Mouse (Mus musculus): ENCODE measurements at regions not wholly inside any gene's neighbourhood (a gene's known extent, or its start where the extent isn't known, plus 50 kb on each side); places are given as distances from the start of the nearest gene placed in this dataset.

DNA sequence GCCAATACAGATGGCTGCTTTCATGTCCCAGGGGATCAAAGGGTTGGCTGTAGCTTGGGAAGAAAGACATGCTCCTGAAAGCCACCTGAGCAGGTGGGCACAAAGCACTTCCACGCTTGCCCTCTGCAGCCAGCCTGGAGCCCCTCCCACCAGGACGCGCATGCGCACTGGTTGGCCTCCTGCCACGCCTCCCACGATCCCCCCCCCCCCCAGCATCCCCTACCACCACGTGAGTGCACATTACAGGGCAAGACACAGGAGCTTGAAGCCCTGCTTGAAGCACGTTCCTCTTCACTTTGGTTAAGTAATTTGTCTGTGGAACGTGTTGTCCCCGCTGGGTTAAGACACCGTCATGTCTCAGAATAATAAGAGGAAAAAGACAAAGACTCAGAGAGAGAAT lies 124.6 kb downstream of the Vegfa start:
- H3K4me3 ChIP-seq (ENCODE audit: insufficient read depth, low read depth, low read length), result no peak overlapping the region
- no peaks in the 10 kb centered on the region for H3K4me1 ChIP-seq (ENCODE audit: control insufficient read depth, insufficient read depth, low read length)
- 57% methylated on average over 11 of the region's 11 CpGs for WGBS
- H3K27ac ChIP-seq (ENCODE audit: insufficient read depth, low read depth, low read length), result no peak overlapping the region
- no peak for TF ChIP-seq POLR2A (IDR thresholded peaks at IDR 0.05; ENCODE audit: low read depth, low read length)
- no peak for TF ChIP-seq CTCF (conservative IDR thresholded peaks at IDR 0.05; ENCODE audit: insufficient read depth, insufficient read length, low read depth, low read length)
- no peak for DNase-seq
- H3K36me3 ChIP-seq (ENCODE audit: control insufficient read depth, insufficient read depth, low read length), result no peaks in the 10 kb centered on the region
- no peaks in the 10 kb centered on the region for H3K27me3 ChIP-seq (replicated peaks; ENCODE audit: control insufficient read depth, insufficient read depth, low read length)

- Histone ChIP-seq H3K4me1 (ENCODE audit: control insufficient read depth, insufficient read depth, low read length) (no peaks in the 10 kb centered on the region), H3K36me3 (ENCODE audit: control insufficient read depth, insufficient read depth, low read length) (no peaks in the 10 kb centered on the region), H3K4me3 (ENCODE audit: insufficient read depth, low read depth, low read length) (no peak overlapping the region), H3K27me3 (replicated peaks; ENCODE audit: control insufficient read depth, insufficient read depth, low read length) (no peaks in the 10 kb centered on the region), H3K27ac (ENCODE audit: insufficient read depth, low read depth, low read length) (no peak overlapping the region)
- DNase-seq, result no peak
- TF ChIP-seq CTCF (conservative IDR thresholded peaks at IDR 0.05; ENCODE audit: insufficient read depth, insufficient read length, low read depth, low read length) (no peak), POLR2A (IDR thresholded peaks at IDR 0.05; ENCODE audit: low read depth, low read length) (no peak)
- 78% methylated on average over 7 of the region's 7 CpGs for WGBS
These were observed 126.6 kb downstream of the Vegfa start for GRCm38 (mm10) chr17:45905596-45905995.

DNA sequence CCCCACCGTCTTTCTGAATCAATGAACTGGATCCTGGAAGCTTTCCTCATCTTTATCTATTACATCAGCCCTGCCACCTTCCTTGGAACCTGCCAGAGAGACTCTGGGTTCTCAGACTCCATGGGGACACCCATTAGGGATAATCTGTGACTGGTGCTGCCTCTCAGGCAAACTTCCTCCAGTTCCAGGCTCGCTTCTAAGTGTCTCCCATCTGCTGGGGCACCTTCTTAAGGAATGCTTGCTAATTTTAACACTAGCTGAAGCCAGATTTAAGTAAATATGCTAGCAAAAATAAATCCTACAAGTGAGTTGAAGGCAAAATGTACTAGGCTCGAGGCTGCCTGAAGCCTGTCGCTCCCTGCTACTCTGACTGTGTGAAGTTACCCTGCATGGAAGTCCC lies 127.9 kb downstream of the Vegfa start:
- DNase-seq, result no peak
- TF ChIP-seq CTCF (conservative IDR thresholded peaks at IDR 0.05; ENCODE audit: insufficient read depth, insufficient read length, low read depth, low read length) (no peak), POLR2A (IDR thresholded peaks at IDR 0.05; ENCODE audit: low read depth, low read length) (no peak)
- H3K4me1 ChIP-seq (ENCODE audit: control insufficient read depth, insufficient read depth, low read length), result no peaks in the 10 kb centered on the region
- WGBS, result 57% methylated on average over 4 of the region's 4 CpGs
- H3K4me3 ChIP-seq (ENCODE audit: insufficient read depth, low read depth, low read length), result no peak overlapping the region
- no peaks in the 10 kb centered on the region for H3K36me3 ChIP-seq (ENCODE audit: control insufficient read depth, insufficient read depth, low read length)
- no peak overlapping the region for H3K27ac ChIP-seq (ENCODE audit: insufficient read depth, low read depth, low read length)
- no peaks in the 10 kb centered on the region for H3K27me3 ChIP-seq (replicated peaks; ENCODE audit: control insufficient read depth, insufficient read depth, low read length)

DNA sequence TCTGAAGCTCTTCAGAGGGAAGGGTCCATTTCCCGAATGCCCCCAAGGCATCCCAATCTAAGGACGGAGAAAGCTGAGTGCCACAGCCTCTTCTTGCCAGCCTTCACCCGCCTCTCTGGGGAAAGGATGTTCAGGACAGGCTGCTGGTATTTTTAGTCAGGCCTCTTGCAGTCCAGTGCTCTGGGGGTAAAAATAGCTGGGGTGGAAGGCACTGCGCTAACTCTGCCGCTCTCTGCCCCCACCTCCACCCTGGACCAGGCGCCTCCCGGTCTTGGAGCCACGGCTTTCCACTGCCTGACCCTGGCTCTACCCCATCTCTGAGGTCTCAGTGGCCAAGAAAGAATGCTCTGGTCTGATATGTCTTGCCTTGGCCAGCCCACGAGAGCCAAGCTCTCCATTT lies 128.9 kb downstream of the Vegfa start:
- 85% methylated on average over 9 of the region's 9 CpGs for WGBS
- Histone ChIP-seq H3K4me1 (ENCODE audit: control insufficient read depth, insufficient read depth, low read length) (no peaks in the 10 kb centered on the region), H3K27ac (ENCODE audit: insufficient read depth, low read depth, low read length) (no peak overlapping the region), H3K27me3 (replicated peaks; ENCODE audit: control insufficient read depth, insufficient read depth, low read length) (no peaks in the 10 kb centered on the region), H3K36me3 (ENCODE audit: control insufficient read depth, insufficient read depth, low read length) (no peaks in the 10 kb centered on the region), H3K4me3 (ENCODE audit: insufficient read depth, low read depth, low read length) (no peak overlapping the region)
- DNase-seq, result no peak
- TF ChIP-seq CTCF (conservative IDR thresholded peaks at IDR 0.05; ENCODE audit: insufficient read depth, insufficient read length, low read depth, low read length) (no peak), POLR2A (IDR thresholded peaks at IDR 0.05; ENCODE audit: low read depth, low read length) (no peak)

DNA sequence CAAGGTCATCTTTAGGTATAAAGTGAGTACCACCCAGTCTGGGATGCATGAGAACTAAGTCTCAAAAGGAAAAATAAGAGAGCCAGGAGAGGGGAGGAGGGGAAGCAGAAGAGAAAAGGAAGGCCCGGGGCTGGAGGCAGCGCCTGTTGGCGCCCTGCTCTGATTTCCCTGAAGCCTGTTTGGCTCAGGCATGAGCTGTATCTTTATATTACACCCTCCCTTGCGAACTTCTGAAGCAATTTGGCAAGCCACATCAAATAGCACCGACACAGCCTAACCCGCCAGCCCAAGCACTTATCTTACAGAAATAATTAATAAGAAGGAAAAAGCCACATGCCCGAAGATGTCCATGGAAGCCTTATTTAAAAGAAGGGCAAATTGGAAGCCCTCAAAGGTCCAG lies 129.5 kb downstream of the Vegfa start:
- no peaks in the 10 kb centered on the region for H3K27me3 ChIP-seq (replicated peaks; ENCODE audit: control insufficient read depth, insufficient read depth, low read length)
- no peaks in the 10 kb centered on the region for H3K36me3 ChIP-seq (ENCODE audit: control insufficient read depth, insufficient read depth, low read length)
- H3K4me3 ChIP-seq (ENCODE audit: insufficient read depth, low read depth, low read length), result no peak overlapping the region
- no peak overlapping the region for H3K27ac ChIP-seq (ENCODE audit: insufficient read depth, low read depth, low read length)
- TF ChIP-seq CTCF (conservative IDR thresholded peaks at IDR 0.05; ENCODE audit: insufficient read depth, insufficient read length, low read depth, low read length) (no peak), POLR2A (IDR thresholded peaks at IDR 0.05; ENCODE audit: low read depth, low read length) (no peak)
- H3K4me1 ChIP-seq (ENCODE audit: control insufficient read depth, insufficient read depth, low read length), result no peaks in the 10 kb centered on the region
- 93% methylated on average over 7 of the region's 7 CpGs for WGBS
- DNase-seq, result no peak

DNA sequence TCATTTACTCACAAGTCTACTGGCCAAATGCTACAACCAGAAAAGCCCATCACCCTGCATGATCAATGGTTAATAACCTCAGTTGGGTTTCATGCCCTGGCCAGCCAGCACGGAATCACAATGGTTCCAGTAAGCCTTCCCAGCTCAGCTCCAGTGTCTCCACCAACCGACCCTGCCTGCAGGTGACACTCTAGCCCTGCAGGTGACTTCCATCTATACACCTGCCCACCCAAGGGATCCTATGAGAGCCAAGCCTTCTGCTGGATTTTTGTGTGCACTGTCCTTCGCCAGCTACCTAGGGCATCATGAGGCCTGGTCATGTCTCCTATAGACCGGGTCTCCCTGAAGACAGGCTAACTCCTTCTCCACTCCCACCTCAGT lies 135.3 kb downstream of the Vegfa start:
- TF ChIP-seq POLR2A (IDR thresholded peaks at IDR 0.05; ENCODE audit: low read depth, low read length), result no peak
- TF ChIP-seq CTCF (conservative IDR thresholded peaks at IDR 0.05; ENCODE audit: insufficient read depth, insufficient read length, low read depth, low read length), result peak; percentile 51
- no peak for DNase-seq
- 70% methylated on average over 4 of the region's 4 CpGs for WGBS
- H3K4me3 ChIP-seq (ENCODE audit: insufficient read depth, low read depth, low read length), result no peak overlapping the region
- H3K27ac ChIP-seq (ENCODE audit: insufficient read depth, low read depth, low read length), result no peak overlapping the region
- H3K4me1 ChIP-seq (ENCODE audit: control insufficient read depth, insufficient read depth, low read length), result no peaks in the 10 kb centered on the region
- no peaks in the 10 kb centered on the region for H3K27me3 ChIP-seq (replicated peaks; ENCODE audit: control insufficient read depth, insufficient read depth, low read length)
- H3K36me3 ChIP-seq (ENCODE audit: control insufficient read depth, insufficient read depth, low read length), result no peaks in the 10 kb centered on the region

DNA sequence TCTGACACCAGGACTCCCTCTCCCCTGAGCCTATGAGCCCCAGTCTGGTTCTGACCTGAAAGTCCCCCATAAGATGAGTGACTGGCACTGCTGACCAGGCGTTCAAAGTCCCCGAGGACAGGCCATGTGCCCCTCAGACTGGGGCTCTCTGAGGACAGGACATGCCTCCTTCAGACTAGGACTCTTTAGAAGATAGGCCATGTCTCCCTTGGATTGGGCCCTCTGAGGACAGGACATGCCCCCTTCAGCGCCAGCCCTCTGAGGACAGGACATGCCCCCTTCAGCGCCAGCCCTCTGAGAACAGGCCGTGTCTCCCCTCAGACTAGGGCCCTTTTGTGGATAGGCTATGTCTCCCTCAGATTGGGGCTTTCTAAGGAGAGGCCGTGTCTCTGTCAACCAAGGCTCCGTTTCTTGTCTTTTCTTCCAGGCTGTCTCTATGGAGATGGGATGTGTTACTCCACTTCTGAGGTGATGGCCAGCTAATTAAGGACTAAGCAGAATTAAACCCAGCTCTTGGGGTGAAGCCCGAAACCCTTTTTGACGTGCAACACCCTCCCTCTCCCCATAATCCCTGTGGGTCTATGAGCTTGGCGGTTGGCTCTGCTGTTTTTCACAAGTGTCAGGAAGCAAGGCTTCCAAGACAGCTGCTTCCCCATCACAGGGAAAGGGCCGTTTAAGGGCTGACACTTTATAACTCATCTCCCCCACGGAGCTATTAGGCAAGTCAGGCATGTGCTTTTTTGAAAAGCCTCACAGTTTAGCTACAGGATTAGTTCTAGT lies 135.8 kb downstream of the Vegfa start:
- DNase-seq, result peak; percentile 27
- H3K36me3 ChIP-seq (ENCODE audit: control insufficient read depth, insufficient read depth, low read length), result no peaks in the 10 kb centered on the region
- TF ChIP-seq POLR2A (IDR thresholded peaks at IDR 0.05; ENCODE audit: low read depth, low read length) (no peak), CTCF (conservative IDR thresholded peaks at IDR 0.05; ENCODE audit: insufficient read depth, insufficient read length, low read depth, low read length) (no peak)
- no peak overlapping the region for H3K4me3 ChIP-seq (ENCODE audit: insufficient read depth, low read depth, low read length)
- H3K27me3 ChIP-seq (replicated peaks; ENCODE audit: control insufficient read depth, insufficient read depth, low read length), result no peaks in the 10 kb centered on the region
- H3K4me1 ChIP-seq (ENCODE audit: control insufficient read depth, insufficient read depth, low read length), result no peaks in the 10 kb centered on the region
- H3K27ac ChIP-seq (ENCODE audit: insufficient read depth, low read depth, low read length), result no peak overlapping the region
- 72% methylated on average over 12 of the region's 12 CpGs for WGBS

Measured in kidney, adult 2 months (tissue).